In genomic region chr19:43960014-43960413, GRCm38 (mm10) we compare ENCODE assay signal across 20 mouse cellular contexts. TPM values are rescaled to one million over a fixed set of nuclear protein-coding genes. Genes with fewer than 3 reads are reported as not detected.
"Had no signal": no experiment of that assay in that cellular context is flagged by ENCODE, and none has a peak within 500 bp of the region (broad histone marks: within the 10 kb centered on the region; RNA-seq: fewer than 3 reads in every experiment).

No protein-coding gene starts in this region.

- H3K27me3 ChIP-seq: kidney, embryonic 15.5 days; limb, embryonic 13.5 days; liver, embryonic 15.5 days; midbrain, embryonic 15.5 days; neural tube, embryonic 12.5 days; neural tube, embryonic 15.5 days had no signal

- H3K4me3 ChIP-seq: kidney, embryonic 15.5 days; limb, embryonic 10.5 days; limb, embryonic 13.5 days; liver, embryonic 12.5 days; liver, embryonic 15.5 days; midbrain, embryonic 12.5 days; midbrain, embryonic 15.5 days; neural tube, embryonic 12.5 days; neural tube, embryonic 15.5 days had no signal

- DNase-seq: kidney, adult 8-10 months; kidney, postnatal 10 days; kidney, postnatal 4 days; liver; lung, embryonic 14.5 days; right cerebral cortex, adult 18-20 months; right cerebral cortex, postnatal 14 days; right cerebral cortex, postnatal 4 days; thymus, postnatal 14 days; thymus, postnatal 4 days had no signal

- H3K4me2 ChIP-seq: kidney, embryonic 15.5 days; limb, embryonic 13.5 days; liver, embryonic 12.5 days; liver, embryonic 15.5 days; lung, embryonic 14.5 days; midbrain, embryonic 12.5 days; midbrain, embryonic 15.5 days; neural tube, embryonic 12.5 days; neural tube, embryonic 15.5 days had no signal

- ATAC-seq: liver, embryonic 12.5 days; midbrain, embryonic 15.5 days had no signal

- H3K4me1 ChIP-seq: liver, embryonic 12.5 days; liver, embryonic 15.5 days; midbrain, embryonic 12.5 days; midbrain, embryonic 15.5 days; neural tube, embryonic 12.5 days had no signal

- H3K27ac ChIP-seq: kidney, embryonic 15.5 days; limb, embryonic 10.5 days; limb, embryonic 13.5 days; liver, embryonic 12.5 days; liver, embryonic 15.5 days; midbrain, embryonic 12.5 days; midbrain, embryonic 15.5 days; neural tube, embryonic 12.5 days; neural tube, embryonic 15.5 days had no signal

- H3K9ac ChIP-seq: kidney, embryonic 15.5 days; limb, embryonic 13.5 days; liver, embryonic 12.5 days; liver, embryonic 15.5 days; lung, embryonic 14.5 days; midbrain, embryonic 12.5 days; midbrain, embryonic 15.5 days; neural tube, embryonic 12.5 days; neural tube, embryonic 15.5 days had no signal

- H3K36me3 ChIP-seq: kidney, embryonic 15.5 days; limb, embryonic 10.5 days; limb, embryonic 13.5 days; midbrain, embryonic 12.5 days; midbrain, embryonic 15.5 days; neural tube, embryonic 12.5 days; neural tube, embryonic 15.5 days had no signal

- H3K9me3 ChIP-seq: kidney, embryonic 15.5 days; limb, embryonic 10.5 days; limb, embryonic 13.5 days; liver, embryonic 15.5 days; midbrain, embryonic 12.5 days; midbrain, embryonic 15.5 days; neural tube, embryonic 12.5 days; neural tube, embryonic 15.5 days had no signal

RNA-seq across cellular contexts. Expression of gene Cpn1, which starts 26.3 kb away (rescaled TPM):
- total RNA-seq: megakaryocyte-erythroid progenitor cell, adult 5-6 weeks had no signal
- polyA plus RNA-seq: limb, embryonic 10.5 days had no signal
